Mouse (Mus musculus) liver, embryonic 15.5 days (tissue): ENCODE measurements at regions not wholly inside any gene's neighbourhood (a gene's known extent, or its start where the extent isn't known, plus 50 kb on each side); places are given as distances from the start of the nearest gene placed in this dataset.

Experiments
- ATAC-seq: fragments of 200-750 bp; cut with Nextera tagmentation; 2 replicates; pipeline ENCODE4 v1.8.0; 2017; ENCODE audit warnings: moderate number of reproducible peaks, mild to moderate bottlenecking, moderate library complexity; ENCODE audit not compliant: insufficient read depth
- H3K27ac ChIP-seq: fragments of 300-500 bp; sonication (generic); replicated peaks from 2 replicates; pipeline ENCODE4 v1.5.1; 2015; ENCODE audit warnings: mild to moderate bottlenecking, inconsistent platforms
- H3K27me3 ChIP-seq: fragments of 300-500 bp; sonication (generic); 2 replicates; pipeline ENCODE4 v1.6.1; 2015; ENCODE audit warnings: mild to moderate bottlenecking, inconsistent platforms
- H3K36me3 ChIP-seq: fragments of 300-500 bp; sonication (generic); replicated peaks from 2 replicates; pipeline ENCODE4 v1.6.1; 2015; ENCODE audit warnings: moderate library complexity, mild to moderate bottlenecking, inconsistent platforms
- H3K4me1 ChIP-seq: fragments of 300-500 bp; sonication (generic); replicated peaks from 2 replicates; pipeline ENCODE4 v1.6.1; 2015; ENCODE audit warnings: inconsistent platforms
- H3K4me2 ChIP-seq: fragments of 300-500 bp; sonication (generic); 2 replicates; pipeline ENCODE4 v1.6.1; 2015; ENCODE audit warnings: moderate library complexity, mild to moderate bottlenecking, inconsistent platforms
- H3K4me3 ChIP-seq: fragments of 300-500 bp; sonication (generic); replicated peaks from 2 replicates; pipeline ENCODE4 v1.5.1; 2015; ENCODE audit warnings: mild to moderate bottlenecking, inconsistent platforms
- H3K9ac ChIP-seq: fragments of 300-500 bp; sonication (generic); 2 replicates; pipeline ENCODE4 v1.6.1; 2015; ENCODE audit warnings: moderate library complexity, mild to moderate bottlenecking, inconsistent platforms
- H3K9me3 ChIP-seq: fragments of 300-500 bp; sonication (generic); replicated peaks from 2 replicates; pipeline ENCODE4 v1.6.1; 2016; ENCODE audit warnings: inconsistent platforms
- WGBS: fragments of 180-500 bp; shearing (Covaris S2); methylation state at CpG from one replicate; pipeline ENCODE4 v1.1.7; 2015; ENCODE audit warnings: mixed read lengths; ENCODE audit not compliant: insufficient replicate concordance; 5-methylcytosine and 5-hydroxymethylcytosine counted together

- no peak overlapping the region for H3K4me3 ChIP-seq
- no peaks in the 10 kb centered on the region for H3K36me3 ChIP-seq
- H3K27ac ChIP-seq, result no peak overlapping the region
- 52% methylated on average over 2 of the region's 2 CpGs for WGBS
- no peak overlapping the region for H3K9ac ChIP-seq
- no peak overlapping the region for H3K4me2 ChIP-seq
- H3K4me1 ChIP-seq, result no peaks in the 10 kb centered on the region
- H3K9me3 ChIP-seq, result no peaks in the 10 kb centered on the region
- ATAC-seq, result no peak
- no peaks in the 10 kb centered on the region for H3K27me3 ChIP-seq
Measured at GRCm38 (mm10) chr14:102629601-102630000, 352.8 kb downstream of the Kctd12 start.

- Histone ChIP-seq H3K9ac (no peak overlapping the region), H3K4me2 (no peak overlapping the region), H3K36me3 (no peaks in the 10 kb centered on the region), H3K4me1 (no peaks in the 10 kb centered on the region), H3K27me3 (no peaks in the 10 kb centered on the region), H3K4me3 (no peak overlapping the region), H3K9me3 (no peaks in the 10 kb centered on the region), H3K27ac (no peak overlapping the region)
- ATAC-seq, result no peak
Measured at GRCm38 (mm10) chr14:102621546-102621945, 360.9 kb downstream of the Kctd12 start.

- H3K9me3 ChIP-seq, result no peaks in the 10 kb centered on the region
- no peak overlapping the region for H3K4me3 ChIP-seq
- H3K4me2 ChIP-seq, result no peak overlapping the region
- no peak overlapping the region for H3K9ac ChIP-seq
- no peaks in the 10 kb centered on the region for H3K4me1 ChIP-seq
- no peaks in the 10 kb centered on the region for H3K36me3 ChIP-seq
- 58% methylated on average over 4 of the region's 4 CpGs for WGBS
- H3K27ac ChIP-seq, result no peak overlapping the region
- no peaks in the 10 kb centered on the region for H3K27me3 ChIP-seq
- ATAC-seq, result no peak
Measured at GRCm38 (mm10) chr14:102619056-102619455, 363.4 kb downstream of the Kctd12 start.

GRCm38 (mm10) chr14:102615588-102616309 lies 366.7 kb downstream of the Kctd12 start:
- H3K36me3 ChIP-seq, result no peaks in the 10 kb centered on the region
- H3K9ac ChIP-seq, result no peak overlapping the region
- WGBS, result 50% methylated on average over 7 of the region's 7 CpGs
- no peaks in the 10 kb centered on the region for H3K9me3 ChIP-seq
- no peaks in the 10 kb centered on the region for H3K27me3 ChIP-seq
- no peak overlapping the region for H3K4me3 ChIP-seq
- no peak for ATAC-seq
- no peaks in the 10 kb centered on the region for H3K4me1 ChIP-seq
- H3K27ac ChIP-seq, result no peak overlapping the region
- no peak overlapping the region for H3K4me2 ChIP-seq

GRCm38 (mm10) chr14:102606055-102606454 lies 376.4 kb downstream of the Kctd12 start:
- Histone ChIP-seq H3K27ac (no peak overlapping the region), H3K9ac (no peak overlapping the region), H3K4me2 (no peak overlapping the region), H3K4me3 (no peak overlapping the region), H3K4me1 (no peaks in the 10 kb centered on the region), H3K27me3 (no peaks in the 10 kb centered on the region), H3K9me3 (no peaks in the 10 kb centered on the region), H3K36me3 (no peaks in the 10 kb centered on the region)
- no peak for ATAC-seq
- 67% methylated on average over 5 of the region's 5 CpGs for WGBS

GRCm38 (mm10) chr14:102594850-102595249 lies 387.6 kb downstream of the Kctd12 start:
- Histone ChIP-seq H3K9ac (no peak overlapping the region), H3K27ac (no peak overlapping the region), H3K9me3 (no peaks in the 10 kb centered on the region), H3K4me1 (no peaks in the 10 kb centered on the region), H3K36me3 (no peaks in the 10 kb centered on the region), H3K27me3 (no peaks in the 10 kb centered on the region), H3K4me3 (no peak overlapping the region), H3K4me2 (no peak overlapping the region)
- ATAC-seq, result no peak
- WGBS, result 47% methylated on average over 3 of the region's 3 CpGs

- no peak for ATAC-seq
Measured at GRCm38 (mm10) chr14:102553781-102554180, 428.7 kb downstream of the Kctd12 start.

GRCm38 (mm10) chr14:102552598-102552997 lies 429.8 kb downstream of the Kctd12 start:
- H3K9me3 ChIP-seq, result no peaks in the 10 kb centered on the region
- H3K4me2 ChIP-seq, result no peak overlapping the region
- 46% methylated on average over 2 of the region's 2 CpGs for WGBS
- no peaks in the 10 kb centered on the region for H3K27me3 ChIP-seq
- H3K4me3 ChIP-seq, result no peak overlapping the region
- H3K36me3 ChIP-seq, result no peaks in the 10 kb centered on the region
- H3K4me1 ChIP-seq, result no peaks in the 10 kb centered on the region
- H3K27ac ChIP-seq, result no peak overlapping the region
- ATAC-seq, result no peak
- no peak overlapping the region for H3K9ac ChIP-seq

More at GRCm38 (mm10) chr14:102553781-102554180, 428.7 kb downstream of the Kctd12 start:
- no peak overlapping the region for H3K9ac ChIP-seq
- H3K27ac ChIP-seq, result no peak overlapping the region
- no peak overlapping the region for H3K4me2 ChIP-seq
- H3K4me3 ChIP-seq, result no peak overlapping the region
- no peaks in the 10 kb centered on the region for H3K4me1 ChIP-seq
- H3K9me3 ChIP-seq, result no peaks in the 10 kb centered on the region
- 32% methylated on average over 2 of the region's 2 CpGs for WGBS
- H3K27me3 ChIP-seq, result no peaks in the 10 kb centered on the region
- no peaks in the 10 kb centered on the region for H3K36me3 ChIP-seq

- no peaks in the 10 kb centered on the region for H3K4me1 ChIP-seq
- no peaks in the 10 kb centered on the region for H3K9me3 ChIP-seq
- 78% methylated on average over 9 of the region's 9 CpGs for WGBS
- no peak for ATAC-seq
- H3K27ac ChIP-seq, result no peak overlapping the region
- H3K36me3 ChIP-seq, result no peaks in the 10 kb centered on the region
- H3K4me3 ChIP-seq, result no peak overlapping the region
- H3K27me3 ChIP-seq, result no peaks in the 10 kb centered on the region
- H3K9ac ChIP-seq, result no peak overlapping the region
- H3K4me2 ChIP-seq, result no peak overlapping the region
Measured at GRCm38 (mm10) chr14:102524894-102525577, 457.4 kb downstream of the Kctd12 start.

GRCm38 (mm10) chr14:102516765-102517164 lies 465.7 kb downstream of the Kctd12 start:
- 9% methylated on average over 2 of the region's 2 CpGs for WGBS
- no peak overlapping the region for H3K4me3 ChIP-seq

GRCm38 (mm10) chr14:102514527-102514926 lies 467.9 kb downstream of the Kctd12 start:
- H3K4me3 ChIP-seq, result no peak overlapping the region
- no peak overlapping the region for H3K9ac ChIP-seq
- H3K9me3 ChIP-seq, result no peaks in the 10 kb centered on the region
- ATAC-seq, result no peak
- 33% methylated on average over 2 of the region's 2 CpGs for WGBS
- H3K36me3 ChIP-seq, result no peaks in the 10 kb centered on the region
- H3K27ac ChIP-seq, result no peak overlapping the region
- no peak overlapping the region for H3K4me2 ChIP-seq
- H3K27me3 ChIP-seq, result no peaks in the 10 kb centered on the region
- H3K4me1 ChIP-seq, result no peaks in the 10 kb centered on the region

More at GRCm38 (mm10) chr14:102516765-102517164, 465.7 kb downstream of the Kctd12 start:
- Histone ChIP-seq H3K36me3 (no peaks in the 10 kb centered on the region), H3K9me3 (no peaks in the 10 kb centered on the region), H3K27ac (no peak overlapping the region), H3K4me1 (no peaks in the 10 kb centered on the region), H3K9ac (no peak overlapping the region), H3K4me2 (no peak overlapping the region), H3K27me3 (no peaks in the 10 kb centered on the region)
- no peak for ATAC-seq
